Mouse (Mus musculus) stomach, embryonic 14.5 days (tissue): ENCODE results near the gene Snrpa. TPM values are rescaled to one million over a fixed set of nuclear protein-coding genes. Genes with fewer than 3 reads are reported as not detected.

Source experiments
- ATAC-seq: fragments of 200-750 bp; cut with Nextera tagmentation; 2 replicates; pipeline ENCODE4 v1.8.0; 2017; ENCODE audit warnings: low read depth, moderate TSS enrichment; ENCODE audit not compliant: insufficient number of reproducible peaks, insufficient read depth, low FRiP score
- H3K27ac ChIP-seq: fragments of 300-500 bp; sonication (generic); 2 replicates; pipeline ENCODE4 v1.5.1; 2014; ENCODE audit warnings: mild to moderate bottlenecking, low read length, moderate library complexity, mixed read lengths
- H3K27me3 ChIP-seq: fragments of 300-500 bp; sonication (generic); 2 replicates; pipeline ENCODE4 v1.6.1; 2014; ENCODE audit warnings: low read length, control low read depth, mixed read lengths; ENCODE audit not compliant: control insufficient read depth, insufficient read depth
- H3K36me3 ChIP-seq: fragments of 300-500 bp; sonication (generic); 2 replicates; pipeline ENCODE4 v1.6.1; 2014; ENCODE audit warnings: mild to moderate bottlenecking, control low read depth, low read length, moderate library complexity, mixed read lengths; ENCODE audit not compliant: control insufficient read depth, insufficient read depth
- H3K4me1 ChIP-seq: fragments of 300-500 bp; sonication (generic); 2 replicates; pipeline ENCODE4 v1.6.1; 2014; ENCODE audit warnings: low read length, control low read depth, mixed read lengths; ENCODE audit not compliant: control insufficient read depth, insufficient read depth
- H3K4me2 ChIP-seq: fragments of 300-500 bp; sonication (generic); replicated peaks from 2 replicates; pipeline ENCODE4 v1.6.1; 2014; ENCODE audit warnings: low read depth, low read length, control low read depth
- H3K4me3 ChIP-seq: fragments of 300-500 bp; sonication (generic); 2 replicates; pipeline ENCODE4 v1.5.1; 2014; ENCODE audit warnings: low read depth, low read length, control low read depth
- H3K9ac ChIP-seq: fragments of 300-500 bp; sonication (generic); replicated peaks from 2 replicates; pipeline ENCODE4 v1.6.1; 2014; ENCODE audit warnings: low read depth, mild to moderate bottlenecking, control low read depth, low read length, moderate library complexity, mixed read lengths
- H3K9me3 ChIP-seq: fragments of 300-500 bp; sonication (generic); 2 replicates; pipeline ENCODE4 v1.6.1; 2016; ENCODE audit warnings: low read depth, low read length, control low read depth; ENCODE audit not compliant: control insufficient read depth
- WGBS: fragments of 180-500 bp; shearing (Covaris S2); extraction: QIAGEN DNeasy Blood & Tissue Kit; methylation state at CpG from one replicate; pipeline ENCODE4 v1.1.7; 2014; 5-methylcytosine and 5-hydroxymethylcytosine counted together
- polyA plus RNA-seq: library from polyadenylated mRNA; unstranded; fragments of >200 nt; fragmentation: Nextera tagmentation; extraction: Ambion mirVana; gene quantifications from 2 replicates; pipeline ENCODE4 v1.2.1, GENCODE M21; 2014

The Snrpa gene
- polyA plus RNA-seq, 1 experiment from 2014 or later, result 274 TPM

- peaks cover 17% of the 10 kb centered on the region for H3K4me1 ChIP-seq
- H3K27me3 ChIP-seq, result no peaks in the 10 kb centered on the region
- WGBS, result 67% methylated on average over 7 of the region's 7 CpGs
- no peak overlapping the region for H3K9ac ChIP-seq
- H3K4me3 ChIP-seq, result no peak overlapping the region
- H3K9me3 ChIP-seq, result no peaks in the 10 kb centered on the region
- no peaks in the 10 kb centered on the region for H3K36me3 ChIP-seq
- no peak overlapping the region for H3K27ac ChIP-seq
- ATAC-seq, result no peak
- H3K4me2 ChIP-seq, result no peak overlapping the region
Measured at GRCm38 (mm10) chr7:27231693-27232331, 35.7 kb upstream of the Snrpa start.

GRCm38 (mm10) chr7:27230781-27231180, 34.7 kb upstream of the Snrpa start:
- Histone ChIP-seq H3K4me2 (no peak overlapping the region), H3K4me3 (no peak overlapping the region), H3K9me3 (no peaks in the 10 kb centered on the region), H3K36me3 (no peaks in the 10 kb centered on the region), H3K27me3 (no peaks in the 10 kb centered on the region), H3K27ac (no peak overlapping the region), H3K4me1 (peaks cover 27% of the 10 kb centered on the region), H3K9ac (no peak overlapping the region)
- WGBS, result 70% methylated on average over 4 of the region's 4 CpGs
- no peak for ATAC-seq

- no peaks in the 10 kb centered on the region for H3K9me3 ChIP-seq
- H3K4me2 ChIP-seq, result peak overlapping the region; percentile 68
- H3K4me3 ChIP-seq, result peak overlapping the region; percentile 81
- H3K27me3 ChIP-seq, result no peaks in the 10 kb centered on the region
- 16% methylated on average over 6 of the region's 6 CpGs for WGBS
- ATAC-seq, result no peak
- H3K9ac ChIP-seq, result peak overlapping the region; percentile 28; the same call in 1 of the 2 replicates
- H3K36me3 ChIP-seq, result no peaks in the 10 kb centered on the region
- H3K4me1 ChIP-seq, result peaks cover 42% of the 10 kb centered on the region
- H3K27ac ChIP-seq, result peak overlapping the region; percentile 88
Measured at GRCm38 (mm10) chr7:27228865-27229264, 32.8 kb upstream of the Snrpa start.

GRCm38 (mm10) chr7:27228281-27228821, 32.3 kb upstream of the Snrpa start, which contains the start of gene Itpkc:
TSS of gene Itpkc (minus strand) at chr7:27228661.
- peak within 1 kb of the TSS; percentile 88 for H3K27ac ChIP-seq
- no peaks in the 10 kb centered on the region for H3K36me3 ChIP-seq
- H3K27me3 ChIP-seq, result no peaks in the 10 kb centered on the region
- under 1% methylated on average over 49 of the region's 49 CpGs for WGBS
- no peaks in the 10 kb centered on the region for H3K9me3 ChIP-seq
- ATAC-seq, result peak; percentile 80
- H3K4me2 ChIP-seq, result peak within 1 kb of the TSS; percentile 68
- peak within 1 kb of the TSS; percentile 78 for H3K9ac ChIP-seq
- peak within 1 kb of the TSS; percentile 81 for H3K4me3 ChIP-seq
- peaks cover 41% of the 10 kb centered on the region for H3K4me1 ChIP-seq

GRCm38 (mm10) chr7:27227676-27228075, 31.6 kb upstream of the Snrpa start:
- Histone ChIP-seq H3K27me3 (no peaks in the 10 kb centered on the region), H3K27ac (peak overlapping the region; percentile 88; the same call in 1 of the 2 replicates), H3K4me3 (peak overlapping the region; percentile 81), H3K9ac (peak overlapping the region; percentile 78), H3K9me3 (no peaks in the 10 kb centered on the region), H3K36me3 (no peaks in the 10 kb centered on the region), H3K4me2 (peak overlapping the region; percentile 68), H3K4me1 (peaks cover 41% of the 10 kb centered on the region)
- WGBS, result 2% methylated on average over 10 of the region's 10 CpGs
- ATAC-seq, result no peak

- Histone ChIP-seq H3K36me3 (no peaks in the 10 kb centered on the region), H3K27ac (no peak overlapping the region)
Measured at GRCm38 (mm10) chr7:27227276-27227675, 31.2 kb upstream of the Snrpa start.

GRCm38 (mm10) chr7:27224877-27225575, 29.0 kb upstream of the Snrpa start:
- peak; percentile 38; the same call in 1 of the 2 replicates for ATAC-seq
- peak overlapping the region; percentile 2; the same call in 1 of the 2 replicates for H3K4me3 ChIP-seq
- no peak overlapping the region for H3K9ac ChIP-seq

More at GRCm38 (mm10) chr7:27227276-27227675, 31.2 kb upstream of the Snrpa start:
- WGBS, result 22% methylated on average over 9 of the region's 9 CpGs
- Histone ChIP-seq H3K27me3 (no peaks in the 10 kb centered on the region), H3K4me3 (peak overlapping the region; percentile 81), H3K4me2 (peak overlapping the region; percentile 68), H3K4me1 (peaks cover 41% of the 10 kb centered on the region), H3K9me3 (no peaks in the 10 kb centered on the region), H3K9ac (peak overlapping the region; percentile 78; the same call in 1 of the 2 replicates)
- no peak for ATAC-seq

GRCm38 (mm10) chr7:27222538-27222937, 26.5 kb upstream of the Snrpa start:
- Histone ChIP-seq H3K9ac (no peak overlapping the region), H3K4me1 (peaks cover 40% of the 10 kb centered on the region), H3K27ac (no peak overlapping the region), H3K4me2 (no peak overlapping the region), H3K27me3 (no peaks in the 10 kb centered on the region), H3K4me3 (no peak overlapping the region), H3K36me3 (no peaks in the 10 kb centered on the region), H3K9me3 (no peaks in the 10 kb centered on the region)
- no peak for ATAC-seq
- WGBS, result 59% methylated on average over 1 of the region's 1 CpGs

More at GRCm38 (mm10) chr7:27224877-27225575, 29.0 kb upstream of the Snrpa start:
- H3K4me1 ChIP-seq, result peaks cover 41% of the 10 kb centered on the region
- no peaks in the 10 kb centered on the region for H3K36me3 ChIP-seq
- peak overlapping the region; percentile 68 for H3K4me2 ChIP-seq
- no peaks in the 10 kb centered on the region for H3K9me3 ChIP-seq
- H3K27me3 ChIP-seq, result no peaks in the 10 kb centered on the region
- WGBS, result 57% methylated on average over 11 of the region's 11 CpGs
- peak overlapping the region; percentile 6; the same call in 1 of the 2 replicates for H3K27ac ChIP-seq
